Mouse (Mus musculus) olfactory bulb, adult 2 months (tissue): Measurements from ENCODE around the gene Ak9. TPM values are rescaled to one million over a fixed set of nuclear protein-coding genes. Genes with fewer than 3 reads are reported as not detected.

Experiments used
- H3K27ac ChIP-seq: fragments of 200-500 bp; 2 replicates; pipeline ENCODE4 v1.5.1; 2012; ENCODE audit warnings: low read depth, low read length; ENCODE audit not compliant: insufficient read depth
- H3K4me1 ChIP-seq: fragments of 200-500 bp; 2 replicates; pipeline ENCODE4 v1.6.1; 2012; ENCODE audit warnings: low read length; ENCODE audit not compliant: control insufficient read depth, insufficient read depth
- H3K4me3 ChIP-seq: fragments of 200-500 bp; 2 replicates; pipeline ENCODE4 v1.5.1; 2012; ENCODE audit warnings: mild to moderate bottlenecking, low read depth, low read length, moderate library complexity; ENCODE audit not compliant: insufficient read depth
- CTCF ChIP-seq: fragments of 200-500 bp; IDR thresholded peaks from 2 replicates; pipeline ENCODE4 v1.5.1; 2012; ENCODE audit warnings: low read depth, mild to moderate bottlenecking, low read length, moderate library complexity; ENCODE audit not compliant: insufficient read depth
- POLR2A ChIP-seq: fragments of 200-500 bp; IDR thresholded peaks from 2 replicates; pipeline ENCODE4 v1.6.1; 2012; ENCODE audit warnings: mild to moderate bottlenecking, low read depth, low read length, moderate library complexity; ENCODE audit not compliant: insufficient read depth
- WGBS: fragments of 180-500 bp; shearing (Covaris S2); methylation state at CpG from one replicate; pipeline ENCODE4 v1.1.7; 2018; 5-methylcytosine and 5-hydroxymethylcytosine counted together
- polyA plus RNA-seq: library from polyadenylated mRNA; stranded (reverse); fragments of >200 nt; gene quantifications from 2 replicates; pipeline ENCODE4 v1.2.4, GENCODE M21; 2012; ENCODE audit warnings: low replicate concordance; ENCODE audit not compliant: missing spikeins, insufficient read depth, insufficient read length

Gene Ak9
- polyA plus RNA-seq, 1 experiment = not detected

- H3K4me1 ChIP-seq = peaks cover 28% of the 10 kb centered on the region
- peak within 1 kb of the TSS; percentile 83 for H3K27ac ChIP-seq
- H3K4me3 ChIP-seq = peak within 1 kb of the TSS; percentile 50
- WGBS = 4% methylated on average over 35 of the region's 35 CpGs
- 0 out of 2 replicates have a peak, but pooled peaks have one; percentile 31 for TF ChIP-seq POLR2A
- no peak for TF ChIP-seq CTCF
Measured at GRCm38 (mm10) chr10:41476171-41477017, 172.6 kb downstream of the Ak9 start, which contains the start of gene Mical1. TSS of gene Mical1 (plus strand) at chr10:41476314.

- peak overlapping the region; percentile 83 for H3K27ac ChIP-seq
- WGBS = 4% methylated on average over 9 of the region's 9 CpGs
- H3K4me3 ChIP-seq = peak overlapping the region; percentile 50
Measured at GRCm38 (mm10) chr10:41477018-41477277, 173.2 kb downstream of the Ak9 start.

GRCm38 (mm10) chr10:41477278-41478181 is 173.8 kb downstream of the Ak9 start:
- TF ChIP-seq POLR2A = no peak
- TF ChIP-seq CTCF = no peak
- WGBS = 12% methylated on average over 20 of the region's 20 CpGs
- Histone ChIP-seq H3K4me3 (peak overlapping the region; percentile 50), H3K4me1 (peaks cover 33% of the 10 kb centered on the region), H3K27ac (peak overlapping the region; percentile 83)

More at GRCm38 (mm10) chr10:41477018-41477277, 173.2 kb downstream of the Ak9 start:
- peaks cover 30% of the 10 kb centered on the region for H3K4me1 ChIP-seq
- TF ChIP-seq CTCF (0 out of 2 replicates have a peak, but pooled peaks have one; percentile 8), POLR2A (no peak)

- H3K4me3 ChIP-seq = no peak overlapping the region
- H3K27ac ChIP-seq = no peak overlapping the region
- TF ChIP-seq CTCF = no peak
- TF ChIP-seq POLR2A = no peak
- WGBS = 90% methylated on average over 3 of the region's 3 CpGs
- peaks cover 38% of the 10 kb centered on the region for H3K4me1 ChIP-seq
Measured at GRCm38 (mm10) chr10:41479961-41480360, 176.2 kb downstream of the Ak9 start.

- WGBS = 82% methylated on average over 33 of the region's 33 CpGs
- TF ChIP-seq CTCF = no peak
- no peak for TF ChIP-seq POLR2A
- H3K27ac ChIP-seq = no peak overlapping the region
Measured at GRCm38 (mm10) chr10:41480938-41481880, 177.4 kb downstream of the Ak9 start.

GRCm38 (mm10) chr10:41482446-41482845 is 178.7 kb downstream of the Ak9 start:
- 74% methylated on average over 7 of the region's 7 CpGs for WGBS
- no peak for TF ChIP-seq CTCF
- TF ChIP-seq POLR2A = no peak
- no peak overlapping the region for H3K4me3 ChIP-seq
- H3K27ac ChIP-seq = no peak overlapping the region
- H3K4me1 ChIP-seq = peaks cover 26% of the 10 kb centered on the region

More at GRCm38 (mm10) chr10:41480938-41481880, 177.4 kb downstream of the Ak9 start:
- peaks cover 34% of the 10 kb centered on the region for H3K4me1 ChIP-seq
- no peak overlapping the region for H3K4me3 ChIP-seq

Other genes with a start within 250 kb of the Ak9 start
- gene Gpr6, start 231.7 kb upstream of the Ak9 start, polyA plus RNA-seq = not detected in 2 replicates
- not detected in 2 replicates for gene Fig4, start 720 bp upstream of the Ak9 start, polyA plus RNA-seq
- gene Zbtb24, start 146.4 kb downstream of the Ak9 start, polyA plus RNA-seq = not detected in 2 replicates
- gene Mical1, start 172.3 kb downstream of the Ak9 start, polyA plus RNA-seq = not detected in 2 replicates
- gene Smpd2, start 186.4 kb downstream of the Ak9 start, polyA plus RNA-seq = not detected in 2 replicates
- not detected in 2 replicates for gene Ppil6, start 186.5 kb downstream of the Ak9 start, polyA plus RNA-seq
- gene Cd164, start 215.4 kb downstream of the Ak9 start, polyA plus RNA-seq = 502 TPM in 1 of 2 replicates, not detected in the other